Mouse (Mus musculus): ENCODE data around the gene Ccp110.

The Ccp110 gene

DNA sequence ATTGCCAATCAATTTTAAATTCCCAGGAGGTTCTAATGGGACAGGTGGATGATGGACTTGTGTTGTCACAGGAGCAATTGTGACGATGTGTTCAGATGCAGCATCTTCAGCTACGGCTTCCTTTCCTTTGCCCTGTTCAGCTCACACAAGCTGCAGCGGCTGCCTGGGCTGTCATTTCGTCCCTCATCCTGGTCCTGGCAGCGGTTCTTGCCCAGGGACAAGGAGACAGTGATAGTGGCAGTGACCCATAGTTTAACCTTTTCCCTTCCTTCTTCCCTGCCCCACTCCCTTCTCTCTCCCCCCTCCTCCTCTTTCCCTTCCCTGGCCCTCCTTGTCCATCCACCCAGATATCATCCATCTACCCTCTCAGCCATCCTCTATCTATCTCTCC lies 54.5 kb downstream of the Ccp110 start:
- DNase-seq (ENCODE audit: low spot score in 2 of 2): no peak

DNA sequence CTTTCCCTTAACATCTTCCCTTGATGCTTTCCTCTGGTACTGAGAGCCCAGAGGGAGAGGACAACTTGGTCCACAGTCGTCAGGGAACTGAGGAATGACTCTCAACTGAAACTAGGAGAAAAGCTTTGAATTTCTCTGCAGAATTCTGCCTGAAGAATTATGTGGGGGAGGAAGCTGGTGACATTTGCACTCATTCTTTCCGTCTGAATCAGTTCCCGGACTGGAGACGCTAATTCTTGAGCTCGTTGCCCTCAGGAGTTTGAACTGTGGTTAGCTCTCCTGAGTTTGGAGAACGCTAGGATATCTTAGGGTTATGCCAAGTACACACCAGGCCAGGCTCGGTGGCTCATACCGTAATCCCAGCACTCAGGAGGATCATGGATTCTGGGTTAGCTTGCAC lies 56.9 kb downstream of the Ccp110 start:
- no peak for DNase-seq (ENCODE audit: low spot score in 2 of 2)

- DNase-seq (ENCODE audit: low spot score in 2 of 2): no peak
Observed at GRCm38 (mm10) chr7:118769655-118770054, 57.3 kb downstream of the Ccp110 start.

- DNase-seq (ENCODE audit: low spot score in 2 of 2): no peak
Observed at GRCm38 (mm10) chr7:118773027-118773426, 60.7 kb downstream of the Ccp110 start.

GRCm38 (mm10) chr7:118775991-118776390 lies 63.6 kb downstream of the Ccp110 start:
- DNase-seq (ENCODE audit: low spot score in 2 of 2): no peak

GRCm38 (mm10) chr7:118776491-118776890 lies 64.1 kb downstream of the Ccp110 start:
- no peak for DNase-seq (ENCODE audit: low spot score in 2 of 2)

DNA sequence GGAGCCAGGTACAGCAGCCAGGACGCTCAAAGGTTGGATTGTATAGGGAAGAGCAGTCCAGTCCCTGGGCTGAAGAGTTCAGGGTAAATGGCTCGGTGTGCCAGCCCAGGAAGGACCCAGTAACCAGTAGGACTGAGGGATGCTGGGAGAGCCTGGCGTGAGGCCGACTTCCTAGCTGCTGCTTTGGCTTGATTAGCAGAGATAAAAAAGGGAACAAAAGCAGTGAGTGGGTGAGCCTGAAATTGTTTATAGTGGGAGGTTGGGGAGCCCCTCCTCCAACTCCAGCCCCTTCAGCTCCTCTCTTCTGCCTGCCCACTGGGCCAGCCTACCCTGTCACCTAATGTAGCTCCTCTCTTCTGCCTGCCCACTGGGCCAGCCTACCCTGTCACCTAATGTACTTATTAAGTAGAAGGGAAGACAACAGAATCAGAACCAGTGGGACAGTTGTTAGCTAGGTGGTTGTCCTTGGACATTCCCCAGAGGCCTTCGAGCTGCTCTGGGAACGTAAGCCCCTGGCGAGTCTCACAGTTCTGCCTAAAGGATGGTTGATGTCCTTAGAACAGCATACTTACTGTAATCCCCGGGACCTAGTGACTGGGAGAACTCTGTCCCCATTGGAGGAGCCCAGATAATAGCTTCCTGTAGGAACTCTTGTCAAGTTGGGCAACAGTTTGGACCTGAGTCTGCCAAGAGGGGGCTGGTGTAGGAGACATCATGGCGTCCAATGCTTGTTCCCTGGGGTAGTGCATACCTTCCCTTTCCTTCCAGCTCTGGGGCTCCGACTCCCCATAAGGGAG lies 65.4 kb downstream of the Ccp110 start:
- DNase-seq (ENCODE audit: low spot score in 2 of 2): no peak

DNA sequence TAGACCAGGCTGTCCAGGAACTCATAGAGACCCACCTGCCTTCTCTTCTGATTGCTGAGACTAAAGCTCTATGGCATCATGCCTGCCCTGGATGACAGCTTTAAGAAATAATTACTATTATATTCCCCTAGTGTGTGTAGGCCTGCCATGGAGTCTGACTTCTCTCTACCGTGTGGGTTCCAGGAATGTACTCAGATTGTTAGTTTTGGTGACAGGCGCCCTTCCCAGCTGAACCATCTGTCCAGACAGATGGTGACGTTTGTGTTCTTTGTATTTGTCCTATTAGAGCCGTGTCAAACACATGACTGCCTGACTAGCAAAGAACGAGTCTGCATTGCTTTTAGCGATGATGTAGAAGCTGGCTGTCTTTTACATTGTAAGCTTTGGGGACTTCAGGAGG lies 66.2 kb downstream of the Ccp110 start:
- DNase-seq (ENCODE audit: low spot score in 2 of 2): no peak

- no peak for DNase-seq (ENCODE audit: low spot score in 2 of 2)
Observed at GRCm38 (mm10) chr7:118783305-118784001, 71.1 kb downstream of the Ccp110 start.

GRCm38 (mm10) chr7:118786091-118786490 lies 73.7 kb downstream of the Ccp110 start:
- no peak for DNase-seq (ENCODE audit: low spot score in 2 of 2)

Data from thymus, postnatal 10 days (tissue).